Mouse (Mus musculus) C2C12 (cell line): Measurements from ENCODE around the gene Usp7.

Source experiments
- CEBPB ChIP-seq: IDR thresholded peaks from one replicate; pipeline ENCODE4 v1.6.1; 2011; ENCODE audit warnings: low read depth, mild to moderate bottlenecking, control low read depth, moderate library complexity
- CTCF ChIP-seq: IDR thresholded peaks from one replicate; pipeline ENCODE4 v1.5.1; 2011; ENCODE audit not compliant: control insufficient read depth, insufficient read depth, insufficient read length
- MYOD1 ChIP-seq: IDR thresholded peaks from one replicate; pipeline ENCODE4 v1.6.1; 2011; ENCODE audit warnings: low read depth; ENCODE audit not compliant: control insufficient read depth, insufficient read length
- USF1 ChIP-seq: IDR thresholded peaks from one replicate; pipeline ENCODE4 v1.6.1; 2011; ENCODE audit warnings: low read depth, mild to moderate bottlenecking, control low read depth, moderate library complexity

DNA sequence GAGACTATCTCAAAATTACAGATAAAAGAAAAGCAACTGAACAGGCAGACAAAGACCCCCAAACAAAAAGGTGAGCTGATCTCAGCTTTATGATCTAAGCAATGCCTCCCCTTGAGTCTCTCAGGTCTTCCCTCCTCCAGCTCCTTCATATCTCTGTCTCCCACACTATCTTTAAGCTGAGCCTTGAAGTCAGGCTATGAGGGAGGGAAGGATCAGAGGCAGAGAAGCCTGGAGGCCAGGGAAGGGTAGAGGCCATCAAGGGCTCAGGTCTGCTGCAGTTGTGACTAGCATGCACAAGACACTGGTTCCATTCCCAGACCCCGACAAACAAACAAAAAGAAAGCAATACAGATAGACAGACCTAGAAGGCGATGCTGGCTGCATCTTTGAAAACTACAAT lies 30.2 kb downstream of the Usp7 start:
- no peak for TF ChIP-seq CTCF
- TF ChIP-seq USF1: no peak
- no peak for TF ChIP-seq MYOD1
- no peak for TF ChIP-seq CEBPB
